Mouse (Mus musculus): ENCODE results near the gene Gng7.

GRCm38 (mm10) chr10:80929299-80930226 lies 85.2 kb downstream of the Gng7 start, which contains the start of gene Gadd45b:
- TF ChIP-seq CTCF (IDR thresholded peaks at IDR 0.05; ENCODE audit: insufficient read depth, low read length) (no peak), POLR2A (IDR thresholded peaks at IDR 0.05; ENCODE audit: borderline replicate concordance, extremely low read depth, low read depth, low read length) (peak; percentile 100)
